Comparison of ENCODE assay signal across 8 mouse cellular contexts in the genomic region with DNA sequence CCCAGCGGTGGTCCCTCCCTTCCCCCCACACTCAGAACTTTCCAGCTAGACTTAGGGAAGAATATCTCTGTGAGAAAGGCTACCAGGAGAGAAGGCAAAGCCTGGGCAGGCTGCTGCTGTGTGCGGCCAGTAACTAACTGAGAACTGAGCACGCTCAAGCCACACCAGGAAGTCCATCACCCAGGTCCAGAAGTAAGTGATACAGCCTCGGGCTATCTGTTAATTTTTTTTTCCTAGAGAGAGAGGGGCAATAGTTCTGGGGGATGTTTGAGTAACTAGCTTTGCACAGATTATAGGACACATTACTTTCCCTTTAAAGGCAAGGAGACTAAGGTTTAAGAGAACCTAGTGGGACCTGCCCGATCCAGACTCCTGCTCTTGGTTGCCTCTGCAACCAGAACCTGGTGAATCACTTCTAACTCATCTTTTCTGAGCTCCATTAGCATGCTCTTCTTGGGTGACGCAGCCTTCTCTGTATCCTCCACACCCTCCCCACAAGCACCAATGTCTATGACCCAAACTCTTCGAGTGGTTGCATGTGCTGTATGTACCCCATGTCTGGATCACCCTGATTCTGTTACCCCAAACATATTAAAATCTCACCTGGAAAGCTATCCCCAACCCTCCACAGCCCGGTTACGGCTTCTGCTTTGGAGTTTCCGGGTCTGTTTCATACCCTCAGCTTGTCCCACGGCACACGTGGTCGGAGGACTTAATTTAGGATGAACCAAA. TPM values are rescaled to one million over a fixed set of nuclear protein-coding genes. Genes with fewer than 3 reads are reported as not detected.
DNase-seq lines count a peak whose midpoint lies in the region; ATAC-seq and TF ChIP-seq lines count a peak whose summit lies in the region.

No protein-coding gene starts in this region.

- H3K9me3 ChIP-seq in heart, embryonic 14.5 days (ENCODE audit: control insufficient read depth, low read length) = no peaks in the 10 kb centered on the region
- no peaks in the 10 kb centered on the region for H3K9me3 ChIP-seq in ES-Bruce4 (replicated peaks; ENCODE audit: control insufficient read depth, insufficient read depth, low read length, poor library complexity, severe bottlenecking)
- H3K9me3 ChIP-seq in limb, embryonic 13.5 days = no peaks in the 10 kb centered on the region
- H3K9me3 ChIP-seq in neural tube, embryonic 14.5 days (ENCODE audit: control insufficient read depth, low read length) = no peaks in the 10 kb centered on the region

- TF ChIP-seq EP300 in ES-Bruce4 (IDR thresholded peaks at IDR 0.05; ENCODE audit: insufficient read depth, low read depth, low read length) = no peak

- 7% methylated on average over 13 of the region's 13 CpGs for WGBS in heart, embryonic 14.5 days
- WGBS in limb, embryonic 13.5 days = 6% methylated on average over 13 of the region's 13 CpGs
- WGBS in neural tube, embryonic 14.5 days = 10% methylated on average over 13 of the region's 13 CpGs

- H3K4me1 ChIP-seq in heart, embryonic 14.5 days (ENCODE audit: control insufficient read depth in 2 of 2, insufficient read depth in 2 of 2, low read length in 2 of 2) = peaks cover 7 to 19% of the 10 kb centered on the region in 2 experiments
- peaks cover 11% of the 10 kb centered on the region for H3K4me1 ChIP-seq in ES-Bruce4 (ENCODE audit: control insufficient read depth, insufficient read depth, low read length)
- H3K4me1 ChIP-seq in limb, embryonic 13.5 days = peaks cover 26% of the 10 kb centered on the region
- peaks cover 13% of the 10 kb centered on the region for H3K4me1 ChIP-seq in neural tube, embryonic 14.5 days (ENCODE audit: control insufficient read depth, insufficient read depth, low read length)

- peaks cover 6% of the 10 kb centered on the region for H3K36me3 ChIP-seq in heart, embryonic 14.5 days (ENCODE audit: control insufficient read depth, insufficient read depth, low read length)
- H3K36me3 ChIP-seq in ES-Bruce4 (ENCODE audit: control insufficient read depth, insufficient read depth, low read length, poor library complexity, severe bottlenecking) = peaks cover 2% of the 10 kb centered on the region; the same call in 1 of the 2 replicates
- peaks cover 8% of the 10 kb centered on the region for H3K36me3 ChIP-seq in limb, embryonic 13.5 days
- no peaks in the 10 kb centered on the region for H3K36me3 ChIP-seq in neural tube, embryonic 14.5 days (ENCODE audit: control insufficient read depth, insufficient read depth, low read length)

- H3K4me2 ChIP-seq in heart, embryonic 14.5 days (ENCODE audit: low read length) = peak overlapping the region; percentile 92
- H3K4me2 ChIP-seq in limb, embryonic 13.5 days (replicated peaks) = peak overlapping the region; percentile 97
- H3K4me2 ChIP-seq in neural tube, embryonic 14.5 days (ENCODE audit: low read depth, low read length) = peak overlapping the region; percentile 98

- peak overlapping the region; percentile 74 to 90 for H3K4me3 ChIP-seq in heart, embryonic 14.5 days (ENCODE audit: control insufficient read depth in 1 of 2, insufficient read depth in 1 of 2, low read depth in 1 of 2, low read length in 2 of 2)
- H3K4me3 ChIP-seq in ES-Bruce4 (ENCODE audit: low read depth, low read length) = peak overlapping the region; percentile 92
- peak overlapping the region; percentile 85 for H3K4me3 ChIP-seq in limb, embryonic 13.5 days
- H3K4me3 ChIP-seq in neural tube, embryonic 14.5 days (ENCODE audit: low read depth, low read length) = peak overlapping the region; percentile 79

- no peak for TF ChIP-seq CTCF in ES-Bruce4 (IDR thresholded peaks at IDR 0.05; ENCODE audit: low read depth, low read length)

- ATAC-seq in heart, embryonic 14.5 days (ENCODE audit: insufficient number of reproducible peaks, insufficient read depth, low FRiP score, low read depth) = no peak
- peak; percentile 71 for ATAC-seq in erythroblast, adult 5-6 weeks (replicated peaks; ENCODE audit: low FRiP score, poor library complexity, severe bottlenecking)
- no peak for ATAC-seq in limb, embryonic 13.5 days (ENCODE audit: low FRiP score, low read depth)
- ATAC-seq in neural tube, embryonic 14.5 days (ENCODE audit: low read depth) = no peak

- no peaks in the 10 kb centered on the region for H3K27me3 ChIP-seq in heart, embryonic 14.5 days (ENCODE audit: control insufficient read depth, insufficient read depth, low read length)
- no peaks in the 10 kb centered on the region for H3K27me3 ChIP-seq in ES-Bruce4 (ENCODE audit: control insufficient read depth, insufficient read depth, low read length, poor library complexity, severe bottlenecking)
- no peaks in the 10 kb centered on the region for H3K27me3 ChIP-seq in limb, embryonic 13.5 days
- no peaks in the 10 kb centered on the region for H3K27me3 ChIP-seq in neural tube, embryonic 14.5 days (ENCODE audit: control insufficient read depth, insufficient read depth, low read length)

- H3K9ac ChIP-seq in heart, embryonic 14.5 days (ENCODE audit: low read length) = peak overlapping the region; percentile 86
- H3K9ac ChIP-seq in ES-Bruce4 (ENCODE audit: low read depth, poor library complexity, severe bottlenecking) = peak overlapping the region; percentile 92
- peak overlapping the region; percentile 89 for H3K9ac ChIP-seq in limb, embryonic 13.5 days
- H3K9ac ChIP-seq in neural tube, embryonic 14.5 days (replicated peaks; ENCODE audit: low read depth, low read length) = peak overlapping the region; percentile 77; the same call in 1 of the 2 replicates

- DNase-seq in heart, adult 11 months = no peak
- no peak for DNase-seq in urinary bladder, adult 2 months (ENCODE audit: low spot score)
- no peak for DNase-seq in kidney, postnatal 4 days

- H3K27ac ChIP-seq in heart, embryonic 14.5 days (replicated peaks in 1 of 2; ENCODE audit: control insufficient read depth in 1 of 2, insufficient read depth in 1 of 2, low read depth in 2 of 2, low read length in 2 of 2) = no peak overlapping the region
- H3K27ac ChIP-seq in ES-Bruce4 (ENCODE audit: insufficient read depth, low read length) = peak overlapping the region; percentile 10; the same call in 1 of the 2 replicates
- no peak overlapping the region for H3K27ac ChIP-seq in limb, embryonic 13.5 days
- H3K27ac ChIP-seq in neural tube, embryonic 14.5 days (ENCODE audit: low read depth, low read length) = no peak overlapping the region

- no peak for TF ChIP-seq POLR2A in ES-Bruce4 (IDR thresholded peaks at IDR 0.05; ENCODE audit: insufficient read depth, low read length)

RNA-seq across cellular contexts. Expression of gene Rcc1, which starts 8.8 kb away (rescaled TPM):
- 18.9 and 21.1 TPM in 2 replicates for polyA plus RNA-seq in heart, embryonic 14.5 days (2014; fragmentation: Nextera tagmentation; extraction: Ambion mirVana)
- 78.8 and 83.1 TPM in 2 replicates for polyA plus RNA-seq in ES-Bruce4 (2011; ENCODE audit: insufficient read depth, insufficient read length, low read depth, missing spikeins)
- 5.6 and 16.1 TPM in 2 replicates for total RNA-seq in erythroblast, adult 5-6 weeks (2015; ENCODE audit: low replicate concordance)
- 12.4 and 17.8 TPM in 2 replicates for total RNA-seq in erythroblast, adult 5-6 weeks (2017; ENCODE audit: low replicate concordance)
- 81.5 and 83.0 TPM in 2 replicates for polyA plus RNA-seq in limb, embryonic 13.5 days (2015; fragmentation: Nextera tagmentation; extraction: Ambion mirVana)
- polyA plus RNA-seq in neural tube, embryonic 14.5 days (2014; fragmentation: Nextera tagmentation; extraction: Ambion mirVana) = 14.0 and 22.1 TPM in 2 replicates
- polyA plus RNA-seq in urinary bladder, adult 2 months (2012; rRNA removed) = 7.5 and 8.7 TPM in 2 replicates

RNA-seq across cellular contexts. Expression of gene Trnau1ap, which starts 15.2 kb away (rescaled TPM):
- 74.0 and 80.6 TPM in 2 replicates for polyA plus RNA-seq in heart, embryonic 14.5 days (2014; fragmentation: Nextera tagmentation; extraction: Ambion mirVana)
- polyA plus RNA-seq in ES-Bruce4 (2011; ENCODE audit: insufficient read depth, insufficient read length, low read depth, missing spikeins) = 35.2 and 36.1 TPM in 2 replicates
- total RNA-seq in erythroblast, adult 5-6 weeks (2015; ENCODE audit: low replicate concordance) = 11.9 and 12.5 TPM in 2 replicates
- 12.4 and 13.2 TPM in 2 replicates for total RNA-seq in erythroblast, adult 5-6 weeks (2017; ENCODE audit: low replicate concordance)
- polyA plus RNA-seq in limb, embryonic 13.5 days (2015; fragmentation: Nextera tagmentation; extraction: Ambion mirVana) = 81.2 and 82.4 TPM in 2 replicates
- polyA plus RNA-seq in neural tube, embryonic 14.5 days (2014; fragmentation: Nextera tagmentation; extraction: Ambion mirVana) = 66.0 and 71.9 TPM in 2 replicates
- polyA plus RNA-seq in urinary bladder, adult 2 months (2012; rRNA removed) = 12.3 and 22.9 TPM in 2 replicates

RNA-seq across cellular contexts. Expression of gene Rab42, which starts 41.4 kb away (rescaled TPM):
- 1.2 and 1.4 TPM in 2 replicates for polyA plus RNA-seq in heart, embryonic 14.5 days (2014; fragmentation: Nextera tagmentation; extraction: Ambion mirVana)
- polyA plus RNA-seq in ES-Bruce4 (2011; ENCODE audit: insufficient read depth, insufficient read length, low read depth, missing spikeins) = 0.90 TPM in 1 of 2 replicates, not detected in the other
- total RNA-seq in erythroblast, adult 5-6 weeks (2015; ENCODE audit: low replicate concordance) = not detected in 2 replicates
- not detected in 2 replicates for total RNA-seq in erythroblast, adult 5-6 weeks (2017; ENCODE audit: low replicate concordance)
- polyA plus RNA-seq in limb, embryonic 13.5 days (2015; fragmentation: Nextera tagmentation; extraction: Ambion mirVana) = 1.7 and 1.9 TPM in 2 replicates
- 1.4 and 3.0 TPM in 2 replicates for polyA plus RNA-seq in neural tube, embryonic 14.5 days (2014; fragmentation: Nextera tagmentation; extraction: Ambion mirVana)
- polyA plus RNA-seq in urinary bladder, adult 2 months (2012; rRNA removed) = 2.3 and 3.6 TPM in 2 replicates
